Mouse (Mus musculus): ENCODE results near the gene Ifi35. TPM values are rescaled to one million over a fixed set of nuclear protein-coding genes. Genes with fewer than 3 reads are reported as not detected.
"Not testable (repeated sequence)": the region's sequence is repeated elsewhere in the genome, so short reads cannot be mapped to it uniquely, and the experiment has no call there.

The Ifi35 gene
- total and polyA plus RNA-seq, 2 experiments from 2014 or later, result 3.9 to 5.3 TPM

- TF ChIP-seq CTCF (IDR thresholded peaks at IDR 0.05; ENCODE audit: low read depth), result no peak
- H3K27me3 ChIP-seq (ENCODE audit: insufficient read depth, low read length), result no peaks in the 10 kb centered on the region
- no peaks in the 10 kb centered on the region for H3K4me1 ChIP-seq (ENCODE audit: insufficient read depth, low read length)
- no peak overlapping the region for H3K4me3 ChIP-seq (ENCODE audit: low read length)
- H3K9me3 ChIP-seq (ENCODE audit: low read length), result no peaks in the 10 kb centered on the region
- 91% methylated on average over 5 of the region's 5 CpGs for WGBS
- DNase-seq (ENCODE audit: low spot score) (no peak), ATAC-seq (no peak)
- peaks cover 18% of the 10 kb centered on the region for H3K36me3 ChIP-seq (ENCODE audit: insufficient read depth, low read length)
- H3K27ac ChIP-seq, result no peak overlapping the region
- no peak overlapping the region for H3K9ac ChIP-seq (replicated peaks; ENCODE audit: low read length)
- no peak overlapping the region for H3K4me2 ChIP-seq (ENCODE audit: low read depth, low read length)
Observed at GRCm38 (mm10) chr11:101447786-101448185, 421 bp upstream of the Ifi35 start.

GRCm38 (mm10) chr11:101448899-101449298 is 692 bp downstream of the Ifi35 start:
- TF ChIP-seq CTCF (IDR thresholded peaks at IDR 0.05; ENCODE audit: low read depth), result no peak
- H3K27ac ChIP-seq, result no peak overlapping the region
- no peak for DNase-seq (ENCODE audit: low spot score)
- H3K4me3 ChIP-seq (ENCODE audit: low read length), result 0 out of 2 replicates have a peak overlapping the region, but pooled peaks have one; percentile 18
- no peaks in the 10 kb centered on the region for H3K9me3 ChIP-seq (ENCODE audit: low read length)
- no peak overlapping the region for H3K9ac ChIP-seq (replicated peaks; ENCODE audit: low read length)
- no peaks in the 10 kb centered on the region for H3K27me3 ChIP-seq (ENCODE audit: insufficient read depth, low read length)
- peaks cover 13% of the 10 kb centered on the region for H3K36me3 ChIP-seq (ENCODE audit: insufficient read depth, low read length)
- H3K4me1 ChIP-seq (ENCODE audit: insufficient read depth, low read length), result no peaks in the 10 kb centered on the region
- peak overlapping the region; percentile 35 for H3K4me2 ChIP-seq (ENCODE audit: low read depth, low read length)
- ATAC-seq, result no peak
- 87% methylated on average over 4 of the region's 4 CpGs for WGBS

- ATAC-seq; H3K36me3 ChIP-seq (ENCODE audit: insufficient read depth, low read length); H3K4me2 ChIP-seq (ENCODE audit: low read depth, low read length); H3K27ac ChIP-seq; H3K9me3 ChIP-seq (ENCODE audit: low read length); H3K27me3 ChIP-seq (ENCODE audit: insufficient read depth, low read length); H3K9ac ChIP-seq (replicated peaks; ENCODE audit: low read length); DNase-seq (ENCODE audit: low spot score); H3K4me1 ChIP-seq (ENCODE audit: insufficient read depth, low read length); H3K4me3 ChIP-seq (ENCODE audit: low read length): not testable (repeated sequence)
- 90% methylated on average over 4 of the region's 4 CpGs for WGBS
Observed at GRCm38 (mm10) chr11:101449596-101449995, 1.4 kb downstream of the Ifi35 start.

GRCm38 (mm10) chr11:101450394-101450793 is 2.2 kb downstream of the Ifi35 start:
- DNase-seq (ENCODE audit: low spot score), result no peak
- no peak overlapping the region for H3K27ac ChIP-seq
- no peaks in the 10 kb centered on the region for H3K36me3 ChIP-seq (ENCODE audit: insufficient read depth, low read length)
- ATAC-seq, result no peak
- H3K4me1 ChIP-seq (ENCODE audit: insufficient read depth, low read length), result 0 out of 2 replicates have a peak, but pooled peaks cover 4% of the 10 kb centered on the region
- TF ChIP-seq CTCF (IDR thresholded peaks at IDR 0.05; ENCODE audit: low read depth), result peak; percentile 22
- H3K9me3 ChIP-seq (ENCODE audit: low read length), result no peaks in the 10 kb centered on the region
- no peak overlapping the region for H3K9ac ChIP-seq (replicated peaks; ENCODE audit: low read length)
- no peaks in the 10 kb centered on the region for H3K27me3 ChIP-seq (ENCODE audit: insufficient read depth, low read length)
- 79% methylated on average over 3 of the region's 3 CpGs for WGBS
- H3K4me2 ChIP-seq (ENCODE audit: low read depth, low read length), result no peak overlapping the region
- no peak overlapping the region for H3K4me3 ChIP-seq (ENCODE audit: low read length)

- 94% methylated on average over 10 of the region's 10 CpGs for WGBS
- no peak overlapping the region for H3K4me2 ChIP-seq (ENCODE audit: low read depth, low read length)
- H3K4me1 ChIP-seq (ENCODE audit: insufficient read depth, low read length), result 0 out of 2 replicates have a peak, but pooled peaks cover 4% of the 10 kb centered on the region
- ATAC-seq (no peak), DNase-seq (ENCODE audit: low spot score) (no peak)
- H3K36me3 ChIP-seq (ENCODE audit: insufficient read depth, low read length), result no peaks in the 10 kb centered on the region
- H3K4me3 ChIP-seq (ENCODE audit: low read length), result no peak overlapping the region
- TF ChIP-seq CTCF (IDR thresholded peaks at IDR 0.05; ENCODE audit: low read depth), result no peak
- H3K9me3 ChIP-seq (ENCODE audit: low read length), result no peaks in the 10 kb centered on the region
- no peak overlapping the region for H3K9ac ChIP-seq (replicated peaks; ENCODE audit: low read length)
- H3K27me3 ChIP-seq (ENCODE audit: insufficient read depth, low read length), result no peaks in the 10 kb centered on the region
- H3K27ac ChIP-seq, result no peak overlapping the region
Observed at GRCm38 (mm10) chr11:101451536-101451935, 3.3 kb downstream of the Ifi35 start.

- 74% methylated on average over 10 of the region's 10 CpGs for WGBS
- H3K4me3 ChIP-seq (ENCODE audit: low read length), result no peak overlapping the region
- no peaks in the 10 kb centered on the region for H3K9me3 ChIP-seq (ENCODE audit: low read length)
- 0 out of 2 replicates have a peak, but pooled peaks cover 5% of the 10 kb centered on the region for H3K36me3 ChIP-seq (ENCODE audit: insufficient read depth, low read length)
- H3K27ac ChIP-seq, result no peak overlapping the region
- no peak for DNase-seq (ENCODE audit: low spot score)
- H3K9ac ChIP-seq (replicated peaks; ENCODE audit: low read length), result no peak overlapping the region
- no peak overlapping the region for H3K4me2 ChIP-seq (ENCODE audit: low read depth, low read length)
- H3K27me3 ChIP-seq (ENCODE audit: insufficient read depth, low read length), result no peaks in the 10 kb centered on the region
- H3K4me1 ChIP-seq (ENCODE audit: insufficient read depth, low read length), result 0 out of 2 replicates have a peak, but pooled peaks cover 4% of the 10 kb centered on the region
- ATAC-seq, result no peak
- no peak for TF ChIP-seq CTCF (IDR thresholded peaks at IDR 0.05; ENCODE audit: low read depth)
Observed at GRCm38 (mm10) chr11:101452093-101452774, 4.0 kb downstream of the Ifi35 start.

- Histone ChIP-seq H3K27ac (peak overlapping the region; percentile 51), H3K27me3 (ENCODE audit: insufficient read depth, low read length) (no peaks in the 10 kb centered on the region), H3K9ac (replicated peaks; ENCODE audit: low read length) (no peak overlapping the region), H3K4me3 (ENCODE audit: low read length) (no peak overlapping the region), H3K9me3 (ENCODE audit: low read length) (no peaks in the 10 kb centered on the region), H3K36me3 (ENCODE audit: insufficient read depth, low read length) (peaks cover 28% of the 10 kb centered on the region), H3K4me1 (ENCODE audit: insufficient read depth, low read length) (0 out of 2 replicates have a peak, but pooled peaks cover 4% of the 10 kb centered on the region), H3K4me2 (ENCODE audit: low read depth, low read length) (no peak overlapping the region)
- 18% methylated on average over 6 of the region's 6 CpGs for WGBS
- ATAC-seq, result peak; percentile 65
- DNase-seq (ENCODE audit: low spot score), result peak; percentile 64
- TF ChIP-seq CTCF (IDR thresholded peaks at IDR 0.05; ENCODE audit: low read depth), result no peak
Observed at GRCm38 (mm10) chr11:101454702-101455101, 6.5 kb downstream of the Ifi35 start.

All from hindbrain, postnatal 0 days (tissue).